Mouse (Mus musculus): Measurements from ENCODE around the gene Cdh16.

Cdh16 gene

GRCm38 (mm10) chr8:104627065-104627740 is 3.0 kb upstream of the Cdh16 start:
- in situ Hi-C loops (cut with MboI; ENCODE audit: unreplicated experiment in 2 of 2): no loop called here

GRCm38 (mm10) chr8:104620765-104621164 is 3.4 kb downstream of the Cdh16 start:
- in situ Hi-C loops (cut with MboI; ENCODE audit: unreplicated experiment in 2 of 2): no loop called here

DNA sequence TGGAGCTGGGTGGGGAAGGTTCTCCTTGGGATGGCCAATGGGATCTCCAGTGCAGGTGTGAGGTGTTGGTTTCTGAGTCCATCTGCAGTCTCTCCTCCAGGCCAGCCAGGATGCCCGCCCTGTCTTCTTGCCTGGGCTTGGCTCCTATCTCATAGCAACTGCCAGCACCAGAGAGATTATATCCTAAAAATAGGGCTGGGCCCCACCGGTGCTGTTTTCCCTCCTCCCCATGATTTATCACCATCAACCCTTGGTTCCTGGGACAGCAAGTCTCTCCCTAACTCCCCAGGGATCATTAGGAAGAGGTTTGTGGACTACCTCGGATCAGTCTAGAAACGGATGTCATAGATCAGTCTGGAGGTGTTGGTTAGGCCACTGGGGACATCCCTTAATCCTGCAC is 11.1 kb downstream of the Cdh16 start:
- in situ Hi-C loops (cut with MboI; ENCODE audit: unreplicated experiment in 2 of 2): loop anchor here in 1 of 2 experiments (10.0 kb wide), 1 partner anchor 492 kb away; no protein-coding TSS in a partner anchor

DNA sequence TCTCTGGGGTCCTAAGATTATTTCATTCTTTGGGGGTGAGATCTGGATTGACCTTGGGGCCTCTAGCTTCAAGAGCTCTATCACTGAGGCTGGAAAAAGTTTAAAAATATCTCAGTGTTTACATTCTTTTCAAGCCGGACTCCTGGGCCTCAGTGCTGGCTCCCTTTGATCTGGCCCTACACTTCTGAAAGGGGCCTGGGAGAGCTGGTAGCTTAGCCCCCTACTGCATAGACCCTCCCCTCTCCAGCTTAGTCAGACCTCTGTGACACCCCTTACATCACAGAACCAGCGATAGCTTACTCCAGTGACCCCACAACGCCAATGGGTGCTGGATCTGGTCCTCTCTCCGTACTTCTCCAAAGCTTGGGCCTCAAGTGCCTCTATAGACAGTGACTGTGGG is 12.6 kb downstream of the Cdh16 start:
- in situ Hi-C loops (cut with MboI; ENCODE audit: unreplicated experiment in 2 of 2): loop anchor here in 1 of 2 experiments (10.0 kb wide), 1 partner anchor 493 kb away; no protein-coding TSS in a partner anchor

DNA sequence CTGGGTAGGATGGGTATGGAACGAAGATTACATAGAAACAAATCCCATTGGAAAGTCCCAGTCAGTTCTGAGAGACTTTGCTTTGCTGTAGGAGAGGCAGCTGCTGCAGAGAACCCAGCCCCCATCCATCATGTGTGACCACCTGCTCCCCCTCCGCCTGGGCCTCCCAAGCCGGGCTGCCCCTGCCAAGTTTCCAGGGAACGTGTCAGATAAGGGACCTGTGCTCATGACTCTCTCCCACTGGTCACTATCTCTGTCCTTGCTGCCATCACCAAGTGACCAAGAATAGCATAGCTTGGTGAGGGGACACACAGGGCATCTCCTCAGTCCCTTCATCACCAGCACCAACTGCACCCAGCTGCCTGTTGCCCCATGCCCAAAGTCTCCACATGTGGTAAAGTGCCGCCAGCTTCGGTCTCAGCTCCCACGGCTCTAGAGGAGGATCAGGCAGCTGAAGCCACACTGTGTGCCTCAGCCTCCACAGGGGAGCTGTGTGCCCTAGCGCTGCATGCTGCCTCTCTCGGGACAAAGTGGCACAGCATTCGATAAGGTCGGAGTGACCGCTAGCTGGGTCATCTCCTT is 13.9 kb downstream of the Cdh16 start:
- in situ Hi-C loops (cut with MboI; ENCODE audit: unreplicated experiment in 2 of 2): loop anchor here in 1 of 2 experiments (10.0 kb wide), 1 partner anchor 495 kb away; no protein-coding TSS in a partner anchor

GRCm38 (mm10) chr8:104609222-104609621 is 15.0 kb downstream of the Cdh16 start:
- in situ Hi-C loops (cut with MboI; ENCODE audit: unreplicated experiment in 2 of 2): loop anchor here in 1 of 2 experiments (10.0 kb wide), 2 partner anchors 136 to 416 kb away; no protein-coding TSS in a partner anchor

DNA sequence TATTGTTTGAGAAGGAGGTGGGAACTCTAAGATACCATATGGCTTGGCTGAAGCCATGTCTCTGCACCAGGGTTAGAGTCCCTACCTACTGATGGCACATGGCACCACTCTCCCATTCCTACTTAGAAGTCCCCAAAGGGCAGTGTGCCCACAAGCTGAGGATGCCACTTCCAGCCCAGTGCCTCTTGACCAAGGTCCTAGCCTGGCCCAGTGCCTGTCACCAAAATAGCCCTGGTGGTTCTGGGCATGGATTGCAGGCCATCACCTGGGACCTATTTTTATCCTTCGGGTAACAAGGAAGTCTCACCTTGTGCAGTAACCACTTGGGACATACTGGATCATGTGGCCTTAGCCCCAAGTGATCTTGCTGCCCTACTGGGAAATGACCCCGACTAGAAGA is 16.3 kb downstream of the Cdh16 start:
- in situ Hi-C loops (cut with MboI; ENCODE audit: unreplicated experiment in 2 of 2): loop anchor here in 1 of 2 experiments (10.0 kb wide), 2 partner anchors 137 to 417 kb away; no protein-coding TSS in a partner anchor

DNA sequence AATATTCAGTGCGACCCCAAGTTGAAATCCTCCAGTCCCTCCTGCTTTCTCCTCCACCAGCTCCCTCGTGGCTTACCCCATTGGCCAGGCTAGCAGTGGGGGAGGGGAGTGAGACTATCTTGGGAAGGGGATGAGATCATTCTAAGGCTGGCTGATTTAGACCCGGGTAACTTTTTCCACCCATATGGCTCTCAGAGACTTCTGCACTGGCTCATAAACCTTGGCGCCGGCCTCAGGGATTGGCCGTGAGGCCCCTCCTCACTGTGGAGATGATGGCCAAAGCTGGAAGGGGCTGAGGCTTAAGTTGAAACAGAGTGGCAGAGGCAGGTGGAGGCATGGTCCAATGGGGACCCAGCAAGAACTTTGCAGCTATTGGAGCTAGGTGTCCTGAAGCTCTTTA is 17.9 kb downstream of the Cdh16 start:
- in situ Hi-C loops (cut with MboI; ENCODE audit: unreplicated experiment in 2 of 2): loop anchor here in 1 of 2 experiments (10.0 kb wide), 2 partner anchors 138 to 418 kb away; no protein-coding TSS in a partner anchor

DNA sequence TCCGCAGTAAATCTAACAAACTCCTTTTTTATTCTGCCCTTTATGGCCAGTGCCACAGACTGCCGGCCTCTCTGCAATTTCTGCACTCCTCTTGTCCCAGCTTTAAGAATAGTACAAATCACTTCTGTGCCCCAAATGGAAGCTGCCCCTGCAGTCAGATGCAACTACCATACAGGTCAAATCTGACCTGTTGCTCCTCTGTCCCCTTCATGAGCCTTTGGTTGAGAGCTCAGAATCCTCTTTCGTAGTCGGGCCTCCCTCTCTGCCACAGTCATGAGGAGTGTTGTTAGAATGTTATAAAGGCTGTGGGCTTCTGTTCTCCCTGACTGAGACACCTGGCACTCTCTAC is 21.0 kb downstream of the Cdh16 start:
- in situ Hi-C loops (cut with MboI; ENCODE audit: unreplicated experiment in 2 of 2): loop anchor here in 1 of 2 experiments (5.0 to 10.0 kb wide), 3 partner anchors 39 to 422 kb away; partner anchors contain the start of gene Ciao2b

DNA sequence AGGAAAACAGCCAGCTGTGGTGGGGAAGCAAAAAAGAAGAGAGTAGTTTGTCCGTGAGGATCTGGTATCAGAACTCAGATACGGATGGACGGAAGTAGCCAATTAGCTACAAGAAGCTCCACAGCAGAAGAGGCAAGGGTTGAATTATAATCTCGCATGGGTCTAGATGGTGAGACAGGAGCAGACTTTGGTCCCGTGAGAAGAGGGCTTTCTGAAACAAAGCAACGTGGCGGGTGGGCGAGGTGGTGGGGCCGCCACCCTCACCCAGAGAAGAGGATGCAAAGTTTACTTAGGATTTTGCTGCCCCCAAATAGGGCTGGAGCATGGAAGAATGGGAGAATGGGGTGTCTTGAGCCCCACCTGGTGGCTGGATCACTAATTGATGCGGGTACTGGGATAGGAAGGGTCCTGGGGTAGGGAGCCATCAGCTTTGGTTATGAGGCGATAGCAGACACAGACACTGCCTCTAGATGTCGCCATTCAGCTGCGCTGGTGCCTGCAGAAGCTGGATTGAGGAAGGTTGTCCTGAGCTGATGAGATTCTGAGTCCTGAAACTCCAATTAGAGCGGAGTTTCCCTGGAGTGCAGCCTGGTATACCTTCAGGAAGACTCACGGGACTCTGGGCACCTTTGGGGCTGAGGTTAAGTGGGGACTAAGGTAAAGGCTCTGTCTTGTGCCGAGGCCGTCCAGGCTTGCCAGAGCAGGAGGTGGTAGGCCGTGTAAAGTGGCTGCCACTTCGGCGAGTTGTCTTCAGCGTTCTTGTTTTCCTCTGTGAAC is 21.5 kb downstream of the Cdh16 start:
- in situ Hi-C loops (cut with MboI; ENCODE audit: unreplicated experiment in 2 of 2): loop anchor here in 1 of 2 experiments (5.0 to 10.0 kb wide), 3 partner anchors 40 to 422 kb away; partner anchors contain the start of gene Ciao2b

DNA sequence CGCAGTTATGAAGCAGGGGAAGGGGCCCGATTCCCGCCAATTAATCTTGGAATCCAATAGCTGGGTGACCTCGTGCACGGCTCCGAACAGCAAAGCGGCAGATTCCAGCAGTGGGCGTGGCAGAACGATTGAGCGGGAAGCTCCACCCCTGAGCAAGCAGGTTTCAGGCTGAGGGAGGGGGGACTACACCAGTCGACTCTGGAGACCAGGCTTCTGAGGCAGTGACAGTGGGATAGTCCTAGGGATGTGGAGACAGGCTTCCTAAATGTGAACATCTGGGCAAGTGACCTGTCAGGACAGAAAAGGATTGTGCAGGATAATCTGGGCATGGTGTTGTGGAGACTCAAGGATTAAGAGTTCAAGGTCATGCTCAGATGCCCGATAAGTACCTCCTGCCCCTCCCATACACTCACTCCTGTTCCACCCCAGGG is 22.2 kb downstream of the Cdh16 start:
- in situ Hi-C loops (cut with MboI; ENCODE audit: unreplicated experiment in 2 of 2): loop anchor here in 1 of 2 experiments (5.0 to 10.0 kb wide), 3 partner anchors 40 to 423 kb away; partner anchors contain the start of gene Ciao2b

GRCm38 (mm10) chr8:104601386-104601785 is 22.8 kb downstream of the Cdh16 start:
- in situ Hi-C loops (cut with MboI; ENCODE audit: unreplicated experiment in 2 of 2): loop anchor here in 1 of 2 experiments (5.0 to 10.0 kb wide), 3 partner anchors 41 to 423 kb away; partner anchors contain the start of gene Ciao2b

GRCm38 (mm10) chr8:104598496-104598895 is 25.7 kb downstream of the Cdh16 start:
- in situ Hi-C loops (cut with MboI; ENCODE audit: unreplicated experiment in 2 of 2): no loop called here

- in situ Hi-C loops (cut with MboI; ENCODE audit: unreplicated experiment in 2 of 2): no loop called here
These were observed 26.5 kb downstream of the Cdh16 start for GRCm38 (mm10) chr8:104597656-104598055.

- in situ Hi-C loops (cut with MboI; ENCODE audit: unreplicated experiment in 2 of 2): no loop called here
These were observed 28.2 kb downstream of the Cdh16 start for GRCm38 (mm10) chr8:104595773-104596536.

- in situ Hi-C loops (cut with MboI; ENCODE audit: unreplicated experiment in 2 of 2): loop anchor here in 1 of 2 experiments (5.0 kb wide), 1 partner anchor 48 kb away; the partner anchor contains the start of gene Ciao2b
These were observed 29.4 kb downstream of the Cdh16 start for GRCm38 (mm10) chr8:104594611-104595362.

GRCm38 (mm10) chr8:104593536-104594325 is 30.5 kb downstream of the Cdh16 start:
- in situ Hi-C loops (cut with MboI; ENCODE audit: unreplicated experiment in 2 of 2): loop anchor here in 1 of 2 experiments (5.0 kb wide), 1 partner anchor 49 kb away; the partner anchor contains the start of gene Ciao2b

DNA sequence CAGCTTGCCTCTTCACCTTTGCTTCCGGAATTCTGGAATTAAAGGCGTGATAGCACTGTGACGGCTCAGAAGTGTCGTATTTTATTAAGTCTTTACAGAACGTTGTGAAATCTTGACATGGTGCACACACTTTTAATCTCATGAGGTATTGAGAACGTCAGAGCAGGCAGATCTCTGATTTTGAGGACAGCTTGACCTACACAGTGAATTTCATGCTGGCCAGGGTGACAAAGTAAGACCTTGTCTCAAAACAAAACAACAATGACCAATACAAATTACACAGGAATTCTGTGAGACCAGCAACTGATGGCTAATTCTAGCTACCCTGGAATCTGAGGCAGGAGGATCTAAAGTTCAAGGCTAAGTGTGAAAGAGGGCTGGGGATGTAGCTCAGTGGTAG is 31.6 kb downstream of the Cdh16 start:
- in situ Hi-C loops (cut with MboI; ENCODE audit: unreplicated experiment in 2 of 2): loop anchor here in 1 of 2 experiments (5.0 kb wide), 1 partner anchor 50 kb away; the partner anchor contains the start of gene Ciao2b

Measured in v-Abl transformed pro-B cells (cell line).